Mouse (Mus musculus): ENCODE data around the gene Creld2. TPM values are rescaled to one million over a fixed set of nuclear protein-coding genes. Genes with fewer than 3 reads are reported as not detected.

The Creld2 gene
- polyA plus RNA-seq, 1 experiment from 2014 or later, result 53.8 TPM

- H3K4me3 ChIP-seq (replicated peaks; ENCODE audit: low read depth, low read length), result no peak overlapping the region
- H3K9me3 ChIP-seq (ENCODE audit: control insufficient read depth, low read length), result no peaks in the 10 kb centered on the region
- DNase-seq (no peak), ATAC-seq (ENCODE audit: low FRiP score, low TSS enrichment) (no peak)
- no peaks in the 10 kb centered on the region for H3K36me3 ChIP-seq (ENCODE audit: control insufficient read depth, insufficient read depth, low read length)
- 56% methylated on average over 6 of the region's 6 CpGs for WGBS
- H3K4me2 ChIP-seq (ENCODE audit: low read length), result no peak overlapping the region
- H3K27ac ChIP-seq (replicated peaks; ENCODE audit: low read depth, low read length), result no peak overlapping the region
- H3K9ac ChIP-seq (replicated peaks; ENCODE audit: low read length), result no peak overlapping the region
- H3K4me1 ChIP-seq (ENCODE audit: control insufficient read depth, insufficient read depth, low read length), result no peaks in the 10 kb centered on the region
- H3K27me3 ChIP-seq (ENCODE audit: control insufficient read depth, insufficient read depth, low read length), result no peaks in the 10 kb centered on the region
Observed at GRCm38 (mm10) chr15:88854119-88854968, 34.9 kb downstream of the Creld2 start.

- Histone ChIP-seq H3K9ac (replicated peaks; ENCODE audit: low read length) (no peak overlapping the region), H3K36me3 (ENCODE audit: control insufficient read depth, insufficient read depth, low read length) (no peaks in the 10 kb centered on the region), H3K9me3 (ENCODE audit: control insufficient read depth, low read length) (no peaks in the 10 kb centered on the region), H3K4me2 (ENCODE audit: low read length) (no peak overlapping the region), H3K4me3 (replicated peaks; ENCODE audit: low read depth, low read length) (no peak overlapping the region), H3K27ac (replicated peaks; ENCODE audit: low read depth, low read length) (no peak overlapping the region), H3K27me3 (ENCODE audit: control insufficient read depth, insufficient read depth, low read length) (no peaks in the 10 kb centered on the region), H3K4me1 (ENCODE audit: control insufficient read depth, insufficient read depth, low read length) (no peaks in the 10 kb centered on the region)
- WGBS, result 78% methylated on average over 15 of the region's 15 CpGs
- DNase-seq, result no peak
- no peak for ATAC-seq (ENCODE audit: low FRiP score, low TSS enrichment)
Observed at GRCm38 (mm10) chr15:88854969-88855830, 35.8 kb downstream of the Creld2 start.

- H3K27ac ChIP-seq (replicated peaks; ENCODE audit: low read depth, low read length), result no peak overlapping the region
- 82% methylated on average over 6 of the region's 6 CpGs for WGBS
- no peaks in the 10 kb centered on the region; the same call in 1 of the 2 replicates for H3K4me1 ChIP-seq (ENCODE audit: control insufficient read depth, insufficient read depth, low read length)
- no peaks in the 10 kb centered on the region for H3K27me3 ChIP-seq (ENCODE audit: control insufficient read depth, insufficient read depth, low read length)
- H3K9ac ChIP-seq (replicated peaks; ENCODE audit: low read length), result no peak overlapping the region
- H3K4me2 ChIP-seq (ENCODE audit: low read length), result no peak overlapping the region
- ATAC-seq (ENCODE audit: low FRiP score, low TSS enrichment), result no peak
- no peak overlapping the region for H3K4me3 ChIP-seq (replicated peaks; ENCODE audit: low read depth, low read length)
- H3K36me3 ChIP-seq (ENCODE audit: control insufficient read depth, insufficient read depth, low read length), result no peaks in the 10 kb centered on the region
- no peaks in the 10 kb centered on the region for H3K9me3 ChIP-seq (ENCODE audit: control insufficient read depth, low read length)
- DNase-seq, result no peak
Observed at GRCm38 (mm10) chr15:88855896-88856417, 36.5 kb downstream of the Creld2 start.

GRCm38 (mm10) chr15:88856613-88857012, 37.2 kb downstream of the Creld2 start:
- ATAC-seq (ENCODE audit: low FRiP score, low TSS enrichment) (no peak), DNase-seq (no peak)
- WGBS, result 89% methylated on average over 5 of the region's 5 CpGs

DNA sequence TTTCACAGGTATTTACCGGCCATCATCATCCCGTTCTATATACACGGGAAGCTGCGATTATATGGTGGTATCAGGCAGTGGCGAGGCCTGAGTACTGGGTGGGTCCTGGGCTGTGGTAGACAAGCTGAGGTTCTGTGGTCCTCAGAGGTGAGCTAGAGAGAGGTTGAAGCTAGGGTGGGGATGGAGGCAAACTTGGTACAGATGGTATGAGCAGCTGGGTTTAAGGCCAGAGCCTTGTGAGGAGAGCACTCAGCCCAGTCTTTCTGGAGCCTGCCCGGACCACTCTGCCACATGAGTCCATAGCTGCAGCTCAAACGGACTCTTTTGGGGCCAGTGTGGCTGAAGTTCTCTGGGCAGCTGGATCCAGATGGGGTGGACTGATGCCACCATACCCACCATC, 37.9 kb downstream of the Creld2 start:
- ATAC-seq (ENCODE audit: low FRiP score, low TSS enrichment), result no peak
- 95% methylated on average over 7 of the region's 7 CpGs for WGBS

More at GRCm38 (mm10) chr15:88856613-88857012, 37.2 kb downstream of the Creld2 start:
- no peak overlapping the region for H3K4me3 ChIP-seq (replicated peaks; ENCODE audit: low read depth, low read length)
- H3K9me3 ChIP-seq (ENCODE audit: control insufficient read depth, low read length), result no peaks in the 10 kb centered on the region
- no peaks in the 10 kb centered on the region for H3K36me3 ChIP-seq (ENCODE audit: control insufficient read depth, insufficient read depth, low read length)
- no peaks in the 10 kb centered on the region for H3K27me3 ChIP-seq (ENCODE audit: control insufficient read depth, insufficient read depth, low read length)
- no peak overlapping the region for H3K4me2 ChIP-seq (ENCODE audit: low read length)
- peaks cover 4% of the 10 kb centered on the region for H3K4me1 ChIP-seq (ENCODE audit: control insufficient read depth, insufficient read depth, low read length)
- H3K9ac ChIP-seq (replicated peaks; ENCODE audit: low read length), result no peak overlapping the region
- no peak overlapping the region for H3K27ac ChIP-seq (replicated peaks; ENCODE audit: low read depth, low read length)

DNA sequence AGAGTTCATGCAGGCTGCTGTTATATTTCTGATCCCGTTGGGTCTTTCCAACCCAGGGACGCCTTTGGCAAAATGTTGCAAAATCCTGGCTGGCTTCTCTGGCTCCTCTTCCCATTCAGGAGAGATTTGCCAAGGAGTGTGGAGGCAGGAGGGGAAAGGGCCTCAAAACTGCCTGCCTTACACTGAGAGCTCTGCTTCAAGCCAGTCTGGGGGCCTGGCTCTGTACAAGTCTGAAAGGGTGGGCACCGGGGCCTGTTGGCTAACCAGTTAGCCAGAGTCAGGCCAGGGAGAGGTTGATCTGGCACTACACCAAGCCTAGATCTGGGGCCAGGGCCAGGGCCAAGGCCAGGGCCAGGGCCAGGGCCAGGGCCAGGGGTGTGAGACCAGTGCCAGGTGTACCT, 38.7 kb downstream of the Creld2 start:
- H3K9ac ChIP-seq (replicated peaks; ENCODE audit: low read length), result no peak overlapping the region
- WGBS, result 93% methylated on average over 3 of the region's 3 CpGs
- DNase-seq (no peak), ATAC-seq (ENCODE audit: low FRiP score, low TSS enrichment) (no peak)
- no peaks in the 10 kb centered on the region for H3K27me3 ChIP-seq (ENCODE audit: control insufficient read depth, insufficient read depth, low read length)
- no peak overlapping the region for H3K27ac ChIP-seq (replicated peaks; ENCODE audit: low read depth, low read length)
- H3K36me3 ChIP-seq (ENCODE audit: control insufficient read depth, insufficient read depth, low read length), result no peaks in the 10 kb centered on the region
- H3K4me2 ChIP-seq (ENCODE audit: low read length), result no peak overlapping the region
- H3K4me3 ChIP-seq (replicated peaks; ENCODE audit: low read depth, low read length), result no peak overlapping the region
- H3K9me3 ChIP-seq (ENCODE audit: control insufficient read depth, low read length), result no peaks in the 10 kb centered on the region
- peaks cover 4% of the 10 kb centered on the region for H3K4me1 ChIP-seq (ENCODE audit: control insufficient read depth, insufficient read depth, low read length)

More for the DNA sequence above, 37.9 kb downstream of the Creld2 start:
- Histone ChIP-seq H3K4me2 (ENCODE audit: low read length) (no peak overlapping the region), H3K36me3 (ENCODE audit: control insufficient read depth, insufficient read depth, low read length) (no peaks in the 10 kb centered on the region), H3K9me3 (ENCODE audit: control insufficient read depth, low read length) (no peaks in the 10 kb centered on the region), H3K27me3 (ENCODE audit: control insufficient read depth, insufficient read depth, low read length) (no peaks in the 10 kb centered on the region), H3K9ac (replicated peaks; ENCODE audit: low read length) (no peak overlapping the region), H3K4me3 (replicated peaks; ENCODE audit: low read depth, low read length) (no peak overlapping the region), H3K27ac (replicated peaks; ENCODE audit: low read depth, low read length) (no peak overlapping the region), H3K4me1 (ENCODE audit: control insufficient read depth, insufficient read depth, low read length) (peaks cover 4% of the 10 kb centered on the region)
- DNase-seq, result no peak

DNA sequence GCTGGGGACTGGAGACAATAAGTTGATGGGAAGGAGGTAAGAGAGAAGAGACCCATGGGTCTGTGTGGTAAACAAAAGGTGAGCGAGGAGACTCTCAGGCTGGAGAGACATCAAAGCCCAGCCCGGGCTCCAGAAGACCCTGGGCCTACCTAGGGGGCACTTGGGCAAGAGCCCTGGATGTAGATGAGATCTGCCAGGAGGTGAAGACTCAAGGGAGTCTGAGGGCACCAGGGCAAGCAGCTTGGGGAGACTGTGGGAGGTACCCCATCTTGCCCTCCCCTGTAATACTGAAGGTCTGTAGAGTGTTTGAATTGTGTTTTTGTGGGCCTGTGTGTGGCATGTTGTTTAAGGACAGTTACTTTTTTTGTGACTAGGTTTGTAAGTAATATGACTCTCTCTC, 39.3 kb downstream of the Creld2 start:
- H3K9ac ChIP-seq (replicated peaks; ENCODE audit: low read length), result no peak overlapping the region
- H3K4me2 ChIP-seq (ENCODE audit: low read length), result no peak overlapping the region
- ATAC-seq (ENCODE audit: low FRiP score, low TSS enrichment) (no peak), DNase-seq (no peak)
- H3K27me3 ChIP-seq (ENCODE audit: control insufficient read depth, insufficient read depth, low read length), result no peaks in the 10 kb centered on the region
- no peak overlapping the region for H3K27ac ChIP-seq (replicated peaks; ENCODE audit: low read depth, low read length)
- no peak overlapping the region for H3K4me3 ChIP-seq (replicated peaks; ENCODE audit: low read depth, low read length)
- H3K36me3 ChIP-seq (ENCODE audit: control insufficient read depth, insufficient read depth, low read length), result no peaks in the 10 kb centered on the region
- peaks cover 4% of the 10 kb centered on the region for H3K4me1 ChIP-seq (ENCODE audit: control insufficient read depth, insufficient read depth, low read length)
- WGBS, result 77% methylated on average over 2 of the region's 2 CpGs
- no peaks in the 10 kb centered on the region for H3K9me3 ChIP-seq (ENCODE audit: control insufficient read depth, low read length)

DNA sequence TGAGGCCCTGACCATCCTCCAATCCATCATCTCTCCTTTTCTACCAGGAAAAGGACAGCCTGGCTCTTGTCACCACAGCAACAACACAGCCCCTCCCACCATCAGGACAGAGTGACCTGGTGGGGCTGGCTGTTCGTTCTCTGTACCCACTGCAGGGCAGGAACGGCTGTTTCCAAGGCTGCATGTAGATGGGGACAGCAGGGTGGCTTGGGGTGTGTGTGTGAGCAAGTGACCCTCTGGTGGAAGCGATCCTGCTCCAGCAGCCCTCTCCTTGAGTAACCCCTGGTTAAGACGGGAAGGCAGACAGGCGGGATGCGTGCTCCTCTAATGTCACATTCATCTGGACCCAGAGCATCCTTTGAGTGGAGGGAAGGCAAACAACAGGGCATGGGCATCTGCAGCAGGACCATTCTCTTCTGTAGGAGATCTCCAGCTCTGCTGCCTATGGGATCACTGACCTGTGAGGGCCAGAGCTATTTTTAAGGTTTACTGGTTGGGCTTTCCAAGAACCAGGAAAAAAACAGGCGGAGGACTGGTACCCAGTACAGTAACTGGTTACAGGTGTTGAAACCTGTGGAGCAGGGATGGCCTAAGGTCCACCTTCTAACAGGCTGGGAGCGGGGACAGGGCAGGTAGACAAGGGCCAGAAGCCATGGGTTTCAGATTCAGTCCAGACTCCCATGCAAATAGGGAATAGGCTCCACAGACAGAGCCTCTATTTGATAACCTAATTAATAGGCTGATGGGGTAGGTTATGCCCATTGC, 39.9 kb downstream of the Creld2 start:
- Histone ChIP-seq H3K9me3 (ENCODE audit: control insufficient read depth, low read length) (no peaks in the 10 kb centered on the region), H3K9ac (replicated peaks; ENCODE audit: low read length) (no peak overlapping the region)
- 71% methylated on average over 8 of the region's 8 CpGs for WGBS

More for the DNA sequence above, 39.9 kb downstream of the Creld2 start:
- Histone ChIP-seq H3K4me2 (ENCODE audit: low read length) (no peak overlapping the region), H3K27me3 (ENCODE audit: control insufficient read depth, insufficient read depth, low read length) (no peaks in the 10 kb centered on the region), H3K4me1 (ENCODE audit: control insufficient read depth, insufficient read depth, low read length) (peaks cover 9% of the 10 kb centered on the region), H3K4me3 (replicated peaks; ENCODE audit: low read depth, low read length) (no peak overlapping the region), H3K27ac (replicated peaks; ENCODE audit: low read depth, low read length) (no peak overlapping the region), H3K36me3 (ENCODE audit: control insufficient read depth, insufficient read depth, low read length) (peaks cover 1% of the 10 kb centered on the region)
- DNase-seq (no peak), ATAC-seq (ENCODE audit: low FRiP score, low TSS enrichment) (no peak)

Data from midbrain, embryonic 14.5 days (tissue).